Mouse (Mus musculus) embryonic facial prominence, embryonic 14.5 days (tissue): ENCODE data around the gene Dok7. TPM values are rescaled to one million over a fixed set of nuclear protein-coding genes. Genes with fewer than 3 reads are reported as not detected.

Experiments
- ATAC-seq: fragments of 200-750 bp; cut with Nextera tagmentation; 2 replicates; pipeline ENCODE4 v1.8.0; 2017; ENCODE audit warnings: low read depth, moderate number of reproducible peaks, moderate TSS enrichment
- DNase-seq: peaks from one replicate; pipeline ENCODE4 v3.0.0-alpha.2; 2015; ENCODE audit warnings: low spot score
- H3K27ac ChIP-seq: fragments of 300-500 bp; sonication (generic); replicated peaks from 2 replicates; pipeline ENCODE4 v1.5.1; 2014; ENCODE audit warnings: low read depth, mild to moderate bottlenecking, low read length, moderate library complexity
- H3K27me3 ChIP-seq: fragments of 300-500 bp; sonication (generic); replicated peaks from 2 replicates; pipeline ENCODE4 v1.6.1; 2014; ENCODE audit warnings: low read length; ENCODE audit not compliant: control insufficient read depth, insufficient read depth
- H3K36me3 ChIP-seq: fragments of 300-500 bp; sonication (generic); 2 replicates; pipeline ENCODE4 v1.6.1; 2014; ENCODE audit warnings: low read length, mixed read lengths; ENCODE audit not compliant: control insufficient read depth, insufficient read depth
- H3K4me1 ChIP-seq: fragments of 300-500 bp; sonication (generic); 2 replicates; pipeline ENCODE4 v1.6.1; 2014; ENCODE audit warnings: antibody characterized with exemption, low read length; ENCODE audit not compliant: control insufficient read depth, insufficient read depth
- H3K4me2 ChIP-seq: fragments of 300-500 bp; sonication (generic); 2 replicates; pipeline ENCODE4 v1.6.1; 2014; ENCODE audit warnings: low read depth, mild to moderate bottlenecking, low read length, moderate library complexity, mixed read lengths
- H3K4me3 ChIP-seq: fragments of 300-500 bp; sonication (generic); 2 replicates; pipeline ENCODE4 v1.5.1; 2014; ENCODE audit warnings: low read depth, mild to moderate bottlenecking, low read length
- H3K9ac ChIP-seq: fragments of 300-500 bp; sonication (generic); 2 replicates; pipeline ENCODE4 v1.6.1; 2014; ENCODE audit warnings: low read depth, mild to moderate bottlenecking, low read length, moderate library complexity, mixed read lengths
- H3K9me3 ChIP-seq: fragments of 300-500 bp; sonication (generic); 2 replicates; pipeline ENCODE4 v1.6.1; 2016; ENCODE audit warnings: low read length; ENCODE audit not compliant: control insufficient read depth
- WGBS: fragments of 180-500 bp; shearing (Covaris S2); extraction: QIAGEN DNeasy Blood & Tissue Kit; methylation state at CpG from one replicate; pipeline ENCODE4 v1.1.7; 2014; 5-methylcytosine and 5-hydroxymethylcytosine counted together
- polyA plus RNA-seq: library from polyadenylated mRNA; unstranded; fragments of >200 nt; fragmentation: Nextera tagmentation; extraction: Ambion mirVana; gene quantifications from 2 replicates; pipeline ENCODE4 v1.2.1, GENCODE M21; 2014

Dok7 gene
- polyA plus RNA-seq, 1 experiment from 2014 or later = 8.9 TPM

DNA sequence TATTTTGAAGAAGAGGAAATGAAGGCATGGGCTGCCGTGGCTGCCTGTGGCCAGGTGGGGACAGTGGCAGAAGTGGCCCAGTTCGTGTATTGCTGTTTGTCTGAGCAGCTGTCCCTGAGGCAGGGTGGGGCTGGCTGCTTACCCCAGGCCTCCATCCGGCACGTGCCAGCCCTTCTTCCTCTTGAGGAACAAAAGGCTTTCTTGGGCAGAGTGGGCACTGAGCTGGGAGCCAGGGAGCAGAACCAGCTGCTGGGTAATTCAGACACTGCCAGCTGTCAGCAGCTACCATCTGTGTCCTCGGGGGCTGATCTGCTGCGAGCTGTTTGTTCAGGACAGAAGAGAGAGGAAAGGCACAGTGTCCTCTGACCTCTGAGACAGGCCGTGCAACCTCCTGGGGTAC is 14.4 kb downstream of the Dok7 start:
- Histone ChIP-seq H3K36me3 (no peaks in the 10 kb centered on the region), H3K9ac (no peak overlapping the region), H3K27ac (no peak overlapping the region), H3K27me3 (no peaks in the 10 kb centered on the region), H3K4me3 (no peak overlapping the region), H3K4me2 (no peak overlapping the region), H3K9me3 (no peaks in the 10 kb centered on the region), H3K4me1 (no peaks in the 10 kb centered on the region)
- ATAC-seq = peak; percentile 19; the same call in 1 of the 2 replicates
- peak; percentile 56 for DNase-seq
- WGBS = 53% methylated on average over 7 of the region's 7 CpGs

DNA sequence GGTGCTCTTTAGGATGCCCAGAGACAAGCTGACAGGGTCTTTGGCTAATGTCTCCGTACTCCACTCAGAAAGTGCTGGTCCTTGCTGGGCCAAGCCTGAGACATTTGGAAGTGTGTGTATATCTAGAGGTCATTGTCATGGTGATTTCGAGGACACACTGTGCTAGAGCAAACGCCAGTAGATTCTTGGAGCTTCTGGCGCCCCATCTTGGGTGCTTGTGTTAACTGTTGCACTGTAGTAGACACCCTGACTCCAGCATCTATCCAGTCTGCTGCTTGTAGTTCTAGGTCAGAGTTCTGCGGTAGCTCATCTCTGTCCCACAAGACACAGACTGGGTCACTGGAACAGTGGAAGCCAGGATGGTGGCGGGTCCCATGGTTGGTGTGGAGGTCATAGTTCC is 15.3 kb downstream of the Dok7 start:
- Histone ChIP-seq H3K27me3 (no peaks in the 10 kb centered on the region), H3K9ac (no peak overlapping the region), H3K4me1 (no peaks in the 10 kb centered on the region), H3K27ac (no peak overlapping the region), H3K4me2 (no peak overlapping the region), H3K9me3 (no peaks in the 10 kb centered on the region), H3K4me3 (no peak overlapping the region), H3K36me3 (no peaks in the 10 kb centered on the region)
- ATAC-seq = no peak
- no peak for DNase-seq
- 92% methylated on average over 6 of the region's 6 CpGs for WGBS

DNA sequence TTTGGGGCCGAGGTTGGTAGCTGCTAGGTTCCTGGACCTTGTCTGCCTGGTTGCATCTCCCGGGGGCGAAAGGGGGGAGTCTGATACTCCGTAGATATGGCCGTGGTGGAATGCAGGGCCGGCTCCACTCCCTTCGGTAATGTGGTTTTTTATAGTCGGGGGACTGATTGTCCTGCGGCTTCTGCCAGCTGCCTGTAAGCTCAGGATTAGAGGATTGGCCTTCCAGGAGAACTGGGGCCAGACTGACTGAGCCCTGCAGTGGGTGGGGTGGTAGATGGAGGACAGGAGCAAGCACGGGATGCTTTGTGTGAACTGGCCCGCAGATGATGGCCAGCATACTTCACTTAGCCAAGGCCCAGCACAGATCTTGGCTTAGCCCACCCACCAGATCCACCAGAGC is 16.7 kb downstream of the Dok7 start:
- Histone ChIP-seq H3K27me3 (no peaks in the 10 kb centered on the region), H3K9ac (no peak overlapping the region), H3K4me1 (no peaks in the 10 kb centered on the region), H3K36me3 (no peaks in the 10 kb centered on the region), H3K9me3 (no peaks in the 10 kb centered on the region), H3K27ac (no peak overlapping the region), H3K4me2 (no peak overlapping the region), H3K4me3 (no peak overlapping the region)
- DNase-seq (no peak), ATAC-seq (no peak)
- 84% methylated on average over 11 of the region's 11 CpGs for WGBS

DNA sequence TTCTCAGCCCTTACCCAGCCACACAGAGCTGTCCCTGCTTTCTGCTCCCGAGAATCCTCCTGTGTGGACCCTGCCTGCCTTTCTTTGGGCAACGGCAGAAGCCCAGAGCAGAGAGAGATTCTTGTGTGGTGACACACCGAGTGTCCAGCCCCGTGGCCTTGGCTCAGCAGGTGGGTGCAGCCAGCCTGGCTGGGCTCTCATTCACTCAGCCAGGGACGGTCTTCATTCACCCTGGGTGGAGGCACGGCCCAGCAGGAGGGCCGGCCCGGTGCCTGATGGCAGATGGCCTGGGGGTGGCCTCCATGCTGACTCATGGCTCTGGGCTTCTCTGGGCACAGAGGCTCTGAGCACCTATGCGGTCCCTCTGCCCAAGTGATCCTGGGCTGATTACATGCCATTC is 17.4 kb downstream of the Dok7 start:
- DNase-seq (no peak), ATAC-seq (no peak)
- H3K4me3 ChIP-seq = no peak overlapping the region
- H3K9me3 ChIP-seq = no peaks in the 10 kb centered on the region
- peaks cover 7% of the 10 kb centered on the region; the same call in 1 of the 2 replicates for H3K27me3 ChIP-seq
- no peak overlapping the region for H3K27ac ChIP-seq
- H3K36me3 ChIP-seq = no peaks in the 10 kb centered on the region
- no peak overlapping the region for H3K9ac ChIP-seq
- H3K4me2 ChIP-seq = no peak overlapping the region
- 68% methylated on average over 9 of the region's 9 CpGs for WGBS
- H3K4me1 ChIP-seq = no peaks in the 10 kb centered on the region

DNA sequence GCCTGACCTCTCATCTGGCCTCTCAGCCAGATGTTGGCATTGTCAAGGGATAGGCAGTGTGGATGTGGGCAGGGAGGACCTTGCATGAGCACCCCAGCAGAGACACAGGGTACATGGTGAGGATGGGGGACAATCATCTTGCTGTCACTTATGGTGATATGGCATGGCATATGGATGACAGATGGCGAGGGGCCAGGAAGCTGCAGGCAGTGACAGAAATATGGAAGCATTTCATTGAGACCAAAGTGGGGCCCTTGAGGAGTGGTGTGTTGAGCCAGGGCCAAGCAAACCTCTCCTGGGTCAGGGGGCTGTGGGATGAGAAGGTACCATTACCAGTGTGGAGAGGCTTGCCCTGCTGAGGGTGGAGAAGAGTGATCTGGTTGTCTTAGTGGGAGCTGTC is 19.8 kb downstream of the Dok7 start:
- ATAC-seq (no peak), DNase-seq (no peak)
- H3K27me3 ChIP-seq = peaks cover 17% of the 10 kb centered on the region
- H3K4me2 ChIP-seq = no peak overlapping the region
- H3K9ac ChIP-seq = no peak overlapping the region
- H3K36me3 ChIP-seq = no peaks in the 10 kb centered on the region
- H3K27ac ChIP-seq = no peak overlapping the region
- H3K4me3 ChIP-seq = no peak overlapping the region
- no peaks in the 10 kb centered on the region for H3K4me1 ChIP-seq
- H3K9me3 ChIP-seq = no peaks in the 10 kb centered on the region
- 76% methylated on average over 1 of the region's 1 CpGs for WGBS

DNA sequence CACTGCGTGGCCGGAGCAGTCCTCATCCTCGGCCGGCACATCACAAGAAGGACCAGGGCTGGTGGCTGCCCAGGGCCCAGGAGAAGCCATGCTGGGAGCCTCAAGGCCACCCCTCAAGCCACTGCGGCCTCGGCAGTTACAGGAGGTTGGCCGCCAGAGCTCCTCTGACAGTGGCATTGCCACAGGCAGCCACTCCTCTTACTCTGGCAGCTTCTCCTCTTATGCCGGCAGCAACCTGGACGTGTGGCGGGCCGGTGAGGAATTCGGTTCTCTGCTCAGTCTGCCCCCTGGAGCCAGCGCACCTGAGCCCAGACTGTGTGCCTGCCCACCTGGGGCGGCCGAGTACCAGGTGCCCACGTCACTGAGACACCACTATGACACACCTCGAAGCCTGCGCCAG is 22.5 kb downstream of the Dok7 start:
- Histone ChIP-seq H3K4me3 (no peak overlapping the region), H3K9ac (no peak overlapping the region), H3K36me3 (no peaks in the 10 kb centered on the region), H3K4me1 (no peaks in the 10 kb centered on the region), H3K27ac (no peak overlapping the region), H3K4me2 (no peak overlapping the region), H3K27me3 (peaks cover 17% of the 10 kb centered on the region), H3K9me3 (no peaks in the 10 kb centered on the region)
- DNase-seq (no peak), ATAC-seq (no peak)
- 30% methylated on average over 14 of the region's 18 CpGs for WGBS

DNA sequence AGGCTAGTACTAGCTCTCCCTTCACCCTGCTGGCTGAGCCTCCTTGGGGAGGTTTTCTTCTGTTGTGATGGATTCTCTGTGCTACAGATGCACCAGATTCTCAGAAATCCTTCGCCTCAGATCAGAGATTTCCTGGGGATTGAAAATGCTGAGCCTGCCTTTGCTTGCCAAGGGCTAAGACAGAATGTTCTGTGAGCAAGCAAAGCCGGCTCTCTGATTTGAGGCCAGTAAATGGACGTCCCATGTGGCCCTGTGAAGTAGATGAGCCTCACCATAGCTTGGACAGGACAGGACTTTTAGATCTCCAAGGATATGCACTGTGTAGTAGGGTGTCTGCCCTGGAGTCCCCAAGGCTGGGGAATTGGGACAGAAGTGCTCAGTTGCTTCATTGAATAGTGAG is 28.3 kb downstream of the Dok7 start:
- H3K9me3 ChIP-seq = no peaks in the 10 kb centered on the region
- no peaks in the 10 kb centered on the region for H3K36me3 ChIP-seq
- H3K4me2 ChIP-seq = no peak overlapping the region
- H3K4me3 ChIP-seq = no peak overlapping the region
- no peak overlapping the region for H3K9ac ChIP-seq
- DNase-seq (no peak), ATAC-seq (no peak)
- WGBS = 63% methylated on average over 3 of the region's 3 CpGs
- no peak overlapping the region for H3K27ac ChIP-seq
- H3K27me3 ChIP-seq = peaks cover 1% of the 10 kb centered on the region; the same call in 1 of the 2 replicates
- H3K4me1 ChIP-seq = no peaks in the 10 kb centered on the region

DNA sequence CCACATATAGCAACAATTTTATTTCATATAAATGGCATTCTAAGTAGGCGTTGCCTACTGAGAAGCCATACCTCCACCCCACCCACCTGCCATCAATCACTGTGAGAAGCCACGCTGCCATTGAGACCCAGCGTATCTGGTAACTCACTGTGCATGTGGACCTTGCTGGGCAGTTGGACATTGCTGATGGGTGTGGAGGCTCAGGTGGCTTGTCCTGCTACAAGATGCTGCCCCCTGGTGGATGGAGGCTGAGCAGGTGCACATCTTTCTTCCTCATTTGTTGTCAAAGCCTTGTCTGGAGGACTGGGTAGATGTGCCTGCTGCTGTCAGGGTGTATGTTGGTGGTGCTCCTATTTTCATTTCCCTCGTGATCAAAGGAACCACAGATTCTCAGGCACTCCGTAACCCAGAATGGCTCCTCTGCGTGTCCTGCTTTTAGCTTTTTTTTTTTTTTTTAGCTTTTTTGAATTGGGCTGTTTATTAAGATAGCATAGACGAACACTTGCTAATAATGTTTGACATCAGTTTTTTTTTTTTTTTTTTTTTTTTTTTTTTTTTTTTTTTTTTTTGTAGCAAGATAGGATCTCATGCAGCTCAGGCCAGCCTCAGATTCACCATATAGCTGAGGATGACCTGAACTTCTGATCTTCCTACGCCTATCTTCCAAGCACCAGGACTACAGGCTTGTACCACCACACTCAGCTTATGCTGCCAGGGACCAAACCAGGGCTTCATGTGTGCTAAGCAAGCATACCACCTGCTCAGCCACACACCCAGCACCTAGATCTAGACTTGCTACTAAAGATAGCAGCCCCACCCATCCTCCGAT is 32.4 kb downstream of the Dok7 start:
- H3K4me2 ChIP-seq = no peak overlapping the region
- ATAC-seq (peak; percentile 44; the same call in 1 of the 2 replicates), DNase-seq (peak; percentile 41)
- no peaks in the 10 kb centered on the region for H3K4me1 ChIP-seq
- peaks cover 28% of the 10 kb centered on the region for H3K36me3 ChIP-seq
- H3K27ac ChIP-seq = no peak overlapping the region
- H3K27me3 ChIP-seq = no peaks in the 10 kb centered on the region
- no peaks in the 10 kb centered on the region for H3K9me3 ChIP-seq
- no peak overlapping the region for H3K9ac ChIP-seq
- H3K4me3 ChIP-seq = no peak overlapping the region
- WGBS = 66% methylated on average over 9 of the region's 9 CpGs

DNA sequence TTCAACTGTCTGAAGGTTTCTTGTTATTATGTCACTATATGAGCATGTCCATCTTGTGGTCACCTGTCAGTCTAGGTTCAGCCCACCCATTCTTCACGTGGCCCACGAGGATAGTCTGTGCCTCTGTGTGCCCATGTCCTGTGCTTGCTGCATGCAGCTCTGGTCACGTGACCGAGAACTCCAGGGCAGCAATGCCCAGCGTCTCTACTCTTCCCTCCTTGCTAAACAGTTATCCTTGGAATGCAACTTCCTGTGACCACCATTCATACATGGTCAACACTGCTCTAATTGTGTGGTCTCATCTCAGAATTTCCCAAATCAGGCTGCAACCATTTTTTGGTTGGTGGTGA is 33.0 kb downstream of the Dok7 start:
- peaks cover 33% of the 10 kb centered on the region for H3K36me3 ChIP-seq
- H3K27me3 ChIP-seq = no peaks in the 10 kb centered on the region

More for the DNA sequence above, 33.0 kb downstream of the Dok7 start:
- Histone ChIP-seq H3K9me3 (no peaks in the 10 kb centered on the region), H3K4me3 (no peak overlapping the region), H3K4me1 (no peaks in the 10 kb centered on the region), H3K9ac (no peak overlapping the region), H3K27ac (no peak overlapping the region), H3K4me2 (no peak overlapping the region)
- 81% methylated on average over 5 of the region's 5 CpGs for WGBS
- DNase-seq (no peak), ATAC-seq (no peak)
